Mouse (Mus musculus): ENCODE measurements around the gene Ifi27l2b.

- TF ChIP-seq POLR2A (IDR thresholded peaks at IDR 0.05; ENCODE audit: control insufficient read depth, extremely low read depth, insufficient read depth, low read length, poor library complexity): no peak
- no peak for TF ChIP-seq CTCF (IDR thresholded peaks at IDR 0.05; ENCODE audit: borderline replicate concordance, control insufficient read depth, extremely low read depth, insufficient read depth, low read length, poor library complexity)
These were observed 49.3 kb downstream of the Ifi27l2b start, which contains the start of gene 9330161L09Rik for GRCm38 (mm10) chr12:103407720-103408119.

Measured in thymus, adult 2 months (tissue).